Mouse (Mus musculus) G1E (cell line): ENCODE data around the gene Atp6v0e.

Source experiments
- CTCF ChIP-seq: IDR thresholded peaks from 2 replicates; pipeline ENCODE4 v1.5.1; 2012; ENCODE audit warnings: low read depth, low read length, inconsistent platforms, mixed read lengths
- GATA1 ChIP-seq: IDR thresholded peaks from 2 replicates; pipeline ENCODE4 v1.6.1; 2012; ENCODE audit warnings: borderline replicate concordance, low read length, inconsistent platforms, mixed read lengths
- TAL1 ChIP-seq: conservative IDR thresholded peaks from 2 replicates; pipeline ENCODE4 v1.6.1; 2012; ENCODE audit warnings: low read depth, low read length, inconsistent platforms, mixed read lengths

- no peak for TF ChIP-seq CTCF
- no peak for TF ChIP-seq GATA1
- TF ChIP-seq TAL1, result no peak
These were observed 13.8 kb downstream of the Atp6v0e start for GRCm38 (mm10) chr17:26676616-26677376.
